Mouse (Mus musculus) neural tube, embryonic 11.5 days (tissue): Measurements from ENCODE around the gene Rbm26. TPM values are rescaled to one million over a fixed set of nuclear protein-coding genes. Genes with fewer than 3 reads are reported as not detected.

Source experiments
- ATAC-seq: fragments of 200-750 bp; cut with Nextera tagmentation; 2 replicates; pipeline ENCODE4 v1.8.0; 2017; ENCODE audit warnings: moderate number of reproducible peaks, mild to moderate bottlenecking, moderate TSS enrichment, moderate library complexity; ENCODE audit not compliant: insufficient read depth, low FRiP score, low TSS enrichment
- DNase-seq: peaks from one replicate; pipeline ENCODE4 v3.0.0-alpha.2; 2015; ENCODE audit warnings: low spot score
- H3K27ac ChIP-seq: fragments of 300-500 bp; sonication (generic); 2 replicates; pipeline ENCODE4 v1.5.1; 2014; ENCODE audit warnings: low read depth, mild to moderate bottlenecking, low read length
- H3K27me3 ChIP-seq: fragments of 300-500 bp; sonication (generic); 2 replicates; pipeline ENCODE4 v1.6.1; 2014; ENCODE audit warnings: mild to moderate bottlenecking, low read length, mixed read lengths; ENCODE audit not compliant: control insufficient read depth, insufficient read depth
- H3K36me3 ChIP-seq: fragments of 300-500 bp; sonication (generic); 2 replicates; pipeline ENCODE4 v1.6.1; 2014; ENCODE audit warnings: mild to moderate bottlenecking, low read length, moderate library complexity, mixed read lengths; ENCODE audit not compliant: control insufficient read depth, insufficient read depth
- H3K4me1 ChIP-seq: fragments of 300-500 bp; sonication (generic); 2 replicates; pipeline ENCODE4 v1.6.1; 2014; ENCODE audit warnings: low read length, mixed read lengths; ENCODE audit not compliant: control insufficient read depth, insufficient read depth
- H3K4me2 ChIP-seq: fragments of 300-500 bp; sonication (generic); 2 replicates; pipeline ENCODE4 v1.6.1; 2014; ENCODE audit warnings: low read depth, mild to moderate bottlenecking, moderate library complexity
- H3K4me3 ChIP-seq: fragments of 300-500 bp; sonication (generic); 2 replicates; pipeline ENCODE4 v1.5.1; 2014; ENCODE audit warnings: low read depth, low read length
- H3K9ac ChIP-seq: fragments of 300-500 bp; sonication (generic); 2 replicates; pipeline ENCODE4 v1.6.1; 2014; ENCODE audit warnings: mild to moderate bottlenecking, low read length
- H3K9me3 ChIP-seq: fragments of 300-500 bp; sonication (generic); 2 replicates; pipeline ENCODE4 v1.6.1; 2016; ENCODE audit warnings: low read length; ENCODE audit not compliant: control insufficient read depth
- WGBS: fragments of 180-500 bp; shearing (Covaris S2); extraction: QIAGEN DNeasy Blood & Tissue Kit; methylation state at CpG from one replicate; pipeline ENCODE4 v1.1.7; 2014; 5-methylcytosine and 5-hydroxymethylcytosine counted together
- polyA plus RNA-seq: library from polyadenylated mRNA; unstranded; fragments of >200 nt; fragmentation: Nextera tagmentation; extraction: Ambion mirVana; gene quantifications from 2 replicates; pipeline ENCODE4 v1.2.1, GENCODE M21; 2014

Rbm26 gene
- polyA plus RNA-seq = 39.3 and 40.2 TPM in 2 replicates

- Histone ChIP-seq H3K9ac (peak within 1 kb of the TSS; percentile 94), H3K4me1 (peaks cover 13% of the 10 kb centered on the region), H3K36me3 (no peaks in the 10 kb centered on the region), H3K9me3 (no peaks in the 10 kb centered on the region), H3K27me3 (no peaks in the 10 kb centered on the region), H3K4me2 (peak within 1 kb of the TSS; percentile 87), H3K4me3 (peak within 1 kb of the TSS; percentile 92), H3K27ac (peak within 1 kb of the TSS; percentile 83)
- under 1% methylated on average over 28 of the region's 28 CpGs for WGBS
- DNase-seq (peak; percentile 96), ATAC-seq (peak; percentile 97)
Measured at GRCm38 (mm10) chr14:105177238-105177693, at the start of gene Rbm26. Rbm26 (minus strand) TSS chr14:105177327.

DNA sequence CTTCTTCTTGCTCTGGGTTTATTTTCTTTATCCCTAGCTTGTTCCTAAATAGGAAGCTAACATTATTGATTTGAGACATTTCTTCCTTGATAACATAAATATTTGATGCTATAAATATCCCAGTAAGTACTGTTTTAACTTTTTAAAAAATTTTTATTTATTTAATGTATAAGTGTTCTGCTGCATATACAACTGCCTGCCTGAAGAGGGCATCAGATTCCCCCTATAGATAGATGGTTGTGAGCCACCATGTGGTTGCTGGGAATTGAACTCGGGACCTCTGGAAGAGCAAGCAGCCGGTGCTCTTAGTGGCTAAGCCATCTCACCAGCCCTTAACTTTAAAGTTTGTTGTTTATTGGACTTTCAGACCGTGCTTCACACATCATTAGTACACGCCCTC, 48.7 kb upstream of the Rbm26 start:
- H3K9me3 ChIP-seq = no peaks in the 10 kb centered on the region
- ATAC-seq = no peak
- DNase-seq = no peak
- no peak overlapping the region for H3K4me2 ChIP-seq
- H3K27ac ChIP-seq = no peak overlapping the region
- no peaks in the 10 kb centered on the region for H3K4me1 ChIP-seq
- no peaks in the 10 kb centered on the region for H3K36me3 ChIP-seq
- H3K27me3 ChIP-seq = no peaks in the 10 kb centered on the region
- H3K9ac ChIP-seq = no peak overlapping the region
- no peak overlapping the region for H3K4me3 ChIP-seq
- WGBS = 87% methylated on average over 4 of the region's 4 CpGs

DNA sequence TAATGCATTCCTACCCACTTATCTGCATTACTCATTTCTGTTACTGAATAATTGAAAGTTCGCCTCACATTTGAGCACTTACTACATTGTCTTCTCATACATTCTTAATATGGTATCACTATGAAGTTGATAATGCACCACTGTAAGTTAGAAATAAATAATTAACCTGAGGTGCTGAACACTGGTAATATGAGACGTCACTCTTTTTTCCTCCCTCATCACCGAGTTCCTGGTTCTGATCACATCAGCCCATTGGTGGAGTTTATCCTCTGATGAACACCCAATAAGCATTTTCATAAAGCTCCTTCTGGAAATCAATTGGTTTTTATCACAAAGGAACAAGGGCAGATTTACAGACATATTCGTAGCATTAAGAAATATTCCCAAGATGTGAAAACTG, 45.1 kb upstream of the Rbm26 start:
- Histone ChIP-seq H3K9me3 (no peaks in the 10 kb centered on the region), H3K4me2 (no peak overlapping the region), H3K36me3 (no peaks in the 10 kb centered on the region), H3K27ac (no peak overlapping the region), H3K4me3 (no peak overlapping the region), H3K27me3 (no peaks in the 10 kb centered on the region), H3K4me1 (no peaks in the 10 kb centered on the region), H3K9ac (no peak overlapping the region)
- WGBS = 88% methylated on average over 4 of the region's 4 CpGs
- DNase-seq = no peak
- ATAC-seq = no peak

DNA sequence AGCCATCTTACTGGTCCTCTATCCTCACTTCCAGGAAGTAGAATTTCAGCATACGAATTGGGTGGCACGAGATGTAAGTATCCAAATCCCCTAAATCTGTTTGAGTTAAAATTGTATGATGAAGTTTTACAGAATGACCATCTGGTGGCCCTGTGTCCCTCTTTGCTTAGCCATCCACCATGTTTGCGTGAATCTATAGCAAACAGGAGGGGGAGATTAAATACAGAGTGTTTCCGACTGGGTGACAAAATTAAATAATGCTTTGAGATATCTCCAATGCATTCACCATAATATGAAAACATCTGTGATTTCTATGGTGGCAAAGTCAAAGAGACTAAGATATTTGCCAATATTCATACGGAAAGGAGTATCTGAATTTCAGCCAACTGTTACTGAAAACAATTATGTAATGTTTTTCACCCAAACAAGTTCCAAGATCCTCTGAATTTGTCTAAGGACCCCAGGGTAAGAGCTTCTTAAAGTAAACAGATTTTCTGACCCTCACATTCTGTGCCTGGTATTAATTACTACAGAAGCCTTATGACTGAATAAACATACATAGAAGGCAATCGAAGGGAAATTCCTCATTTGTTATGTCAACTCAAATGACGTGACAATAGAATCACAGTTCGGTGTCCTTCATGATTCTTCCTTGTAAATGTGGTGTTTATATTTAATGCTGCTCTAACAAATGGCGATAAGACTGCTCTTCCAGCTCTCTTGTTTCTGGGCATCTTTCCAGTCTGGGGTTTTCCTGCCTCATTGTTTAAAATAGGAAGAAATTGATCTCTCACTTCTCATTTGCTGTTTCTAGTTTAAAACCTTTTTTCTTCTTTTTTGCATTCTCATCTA, 42.6 kb upstream of the Rbm26 start:
- no peaks in the 10 kb centered on the region for H3K4me1 ChIP-seq
- no peak overlapping the region for H3K4me3 ChIP-seq
- H3K27me3 ChIP-seq = no peaks in the 10 kb centered on the region
- H3K36me3 ChIP-seq = no peaks in the 10 kb centered on the region
- no peaks in the 10 kb centered on the region for H3K9me3 ChIP-seq
- ATAC-seq (no peak), DNase-seq (no peak)
- H3K27ac ChIP-seq = no peak overlapping the region
- 83% methylated on average over 9 of the region's 9 CpGs for WGBS
- no peak overlapping the region for H3K9ac ChIP-seq
- no peak overlapping the region for H3K4me2 ChIP-seq

DNA sequence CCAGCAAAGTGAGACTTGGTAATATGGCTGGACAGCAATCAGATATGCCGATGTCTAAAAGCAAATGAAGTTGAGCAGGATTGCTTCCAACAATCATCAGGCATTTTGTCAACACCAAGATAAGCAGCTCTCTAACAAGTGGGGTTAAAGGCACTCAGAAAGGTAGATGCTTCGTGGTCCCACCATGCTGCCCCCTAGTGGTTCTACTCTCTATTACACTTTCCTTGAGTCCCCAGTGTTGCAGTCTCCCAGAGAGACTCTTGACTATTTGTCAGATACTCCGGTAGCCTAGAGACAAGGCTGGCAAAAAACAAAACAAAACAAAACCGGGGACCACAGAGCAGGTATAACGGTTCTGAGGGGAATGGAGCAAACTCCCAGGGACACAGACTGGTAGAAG, 21.3 kb upstream of the Rbm26 start:
- no peak for DNase-seq
- ATAC-seq = no peak

DNA sequence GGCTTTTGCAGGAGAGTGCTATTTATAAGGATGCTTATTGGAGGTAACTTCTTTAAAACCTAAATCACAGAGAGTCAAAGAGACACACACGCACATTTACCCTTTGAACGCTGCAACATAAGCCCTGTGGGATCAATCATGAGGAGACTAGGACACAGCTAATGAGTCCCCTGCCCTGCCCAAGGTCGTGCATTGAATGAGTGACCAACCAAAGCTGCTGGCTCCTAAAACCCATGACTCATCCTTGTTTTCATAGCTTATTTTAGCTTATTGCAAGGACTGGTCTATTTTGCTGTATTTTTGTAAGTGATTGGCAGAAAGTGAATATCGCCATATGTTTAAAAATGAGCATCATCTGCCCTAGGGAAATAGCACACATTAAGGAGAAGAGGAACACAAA, 17.6 kb upstream of the Rbm26 start:
- no peaks in the 10 kb centered on the region for H3K4me1 ChIP-seq
- DNase-seq (no peak), ATAC-seq (no peak)
- H3K27me3 ChIP-seq = no peaks in the 10 kb centered on the region
- 73% methylated on average over 4 of the region's 4 CpGs for WGBS
- no peak overlapping the region for H3K4me3 ChIP-seq
- no peak overlapping the region for H3K27ac ChIP-seq
- H3K36me3 ChIP-seq = no peaks in the 10 kb centered on the region
- no peak overlapping the region for H3K4me2 ChIP-seq
- no peak overlapping the region for H3K9ac ChIP-seq
- H3K9me3 ChIP-seq = no peaks in the 10 kb centered on the region

More for the DNA sequence above, 21.3 kb upstream of the Rbm26 start:
- Histone ChIP-seq H3K4me2 (no peak overlapping the region), H3K27ac (no peak overlapping the region), H3K9ac (no peak overlapping the region), H3K4me1 (no peaks in the 10 kb centered on the region), H3K27me3 (no peaks in the 10 kb centered on the region), H3K36me3 (no peaks in the 10 kb centered on the region), H3K9me3 (no peaks in the 10 kb centered on the region), H3K4me3 (no peak overlapping the region)
- WGBS = 60% methylated on average over 5 of the region's 5 CpGs

- no peak for ATAC-seq
- Histone ChIP-seq H3K4me3 (no peak overlapping the region), H3K27ac (no peak overlapping the region), H3K4me1 (no peaks in the 10 kb centered on the region), H3K9me3 (no peaks in the 10 kb centered on the region), H3K27me3 (no peaks in the 10 kb centered on the region), H3K36me3 (no peaks in the 10 kb centered on the region), H3K9ac (no peak overlapping the region), H3K4me2 (no peak overlapping the region)
- WGBS = 77% methylated on average over 3 of the region's 3 CpGs
- DNase-seq = no peak
Measured at GRCm38 (mm10) chr14:105184866-105185265, 7.7 kb upstream of the Rbm26 start.

GRCm38 (mm10) chr14:105182786-105183185, 5.7 kb upstream of the Rbm26 start:
- DNase-seq = no peak

DNA sequence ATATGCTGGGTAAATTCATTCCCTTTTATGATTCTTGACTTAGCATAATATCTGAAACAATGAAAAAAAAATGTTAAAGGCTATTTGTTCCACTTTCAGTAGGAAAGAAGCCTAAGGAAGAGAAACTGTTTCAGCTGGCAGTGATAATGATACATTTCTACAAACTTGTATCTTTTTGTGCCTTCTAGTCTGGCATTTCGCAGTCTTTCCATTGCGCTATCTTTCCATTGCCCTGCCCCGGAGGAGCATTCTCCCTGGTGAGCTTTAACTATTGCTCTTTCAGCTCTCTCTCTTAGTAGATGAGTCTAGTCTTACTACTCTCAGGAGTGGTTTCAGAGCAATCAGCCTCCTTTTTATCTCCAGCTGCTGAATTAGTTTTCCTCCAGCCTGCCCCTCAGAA, 2.6 kb upstream of the Rbm26 start:
- Histone ChIP-seq H3K4me2 (no peak overlapping the region), H3K27me3 (no peaks in the 10 kb centered on the region), H3K9ac (no peak overlapping the region), H3K4me3 (no peak overlapping the region), H3K4me1 (peaks cover 10% of the 10 kb centered on the region), H3K27ac (no peak overlapping the region), H3K36me3 (no peaks in the 10 kb centered on the region), H3K9me3 (no peaks in the 10 kb centered on the region)
- no peak for DNase-seq
- WGBS = 94% methylated on average over 3 of the region's 3 CpGs
- ATAC-seq = no peak

More at GRCm38 (mm10) chr14:105182786-105183185, 5.7 kb upstream of the Rbm26 start:
- no peaks in the 10 kb centered on the region for H3K4me1 ChIP-seq
- no peak overlapping the region for H3K9ac ChIP-seq
- 84% methylated on average over 3 of the region's 3 CpGs for WGBS
- H3K27me3 ChIP-seq = no peaks in the 10 kb centered on the region
- no peak overlapping the region for H3K27ac ChIP-seq
- no peak for ATAC-seq
- no peak overlapping the region for H3K4me2 ChIP-seq
- no peaks in the 10 kb centered on the region for H3K36me3 ChIP-seq
- H3K4me3 ChIP-seq = no peak overlapping the region
- H3K9me3 ChIP-seq = no peaks in the 10 kb centered on the region
